Mouse (Mus musculus) kidney, postnatal 4 days (tissue): ENCODE measurements around the gene Gpr22.
A peak's percentile ranks its signal among the peaks of the same experiment; 100 is the strongest.

ENCODE experiments used
- DNase-seq, 2 experiments: peaks; one replicate each; pipeline ENCODE4 v3.0.0; 2021; ENCODE audit warnings: mixed read lengths in 2 of 2

Gpr22 gene

GRCm38 (mm10) chr12:31713600-31713999 is at the start of gene Gpr22:
Gene Gpr22, minus strand, starts transcription at chr12:31713947.
- DNase-seq = no peak

DNA sequence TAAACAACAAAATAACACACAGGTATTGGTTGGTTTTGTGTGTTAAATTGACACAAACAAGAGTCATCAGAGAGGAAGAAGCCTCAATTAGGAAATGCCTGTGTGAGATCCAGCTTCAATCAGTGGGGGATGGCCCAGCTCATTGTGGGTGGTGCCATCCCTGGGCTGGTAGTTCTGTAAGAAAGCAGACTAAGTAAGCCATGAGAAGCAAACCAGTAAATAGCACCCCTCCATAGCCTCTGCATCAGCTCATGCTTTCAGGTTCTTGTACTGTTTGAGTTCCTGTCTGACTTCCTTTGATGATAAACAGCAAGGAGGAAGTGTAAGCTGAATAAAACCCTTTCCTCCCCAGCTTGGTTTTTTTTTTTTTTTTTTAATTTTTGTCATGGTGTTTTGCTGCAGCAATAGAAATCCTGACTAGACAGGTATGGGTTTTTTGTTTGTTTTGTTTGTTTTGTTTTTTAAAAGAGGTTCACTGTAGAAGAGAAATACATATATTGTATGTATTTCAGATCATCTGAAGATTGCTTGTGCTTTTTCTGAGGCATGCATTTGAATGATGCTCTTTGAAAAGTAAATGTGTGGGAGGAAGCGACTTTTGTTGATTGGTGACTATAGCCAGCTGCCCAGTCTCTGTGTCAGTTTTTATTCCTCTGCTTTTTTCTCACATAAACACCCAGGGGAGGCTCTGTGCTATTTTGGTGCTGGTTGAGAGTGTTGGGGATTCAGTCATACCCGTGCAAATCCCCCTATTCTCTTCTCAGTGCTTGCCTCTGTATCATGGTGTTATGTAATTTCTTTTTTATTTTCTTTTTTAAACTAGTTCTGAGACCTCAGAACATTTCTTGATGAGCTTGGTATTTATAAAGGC is 42.4 kb upstream of the Gpr22 start:
- DNase-seq = no peak

- DNase-seq = no peak
Measured at GRCm38 (mm10) chr12:31754465-31754864, 40.7 kb upstream of the Gpr22 start.

GRCm38 (mm10) chr12:31749846-31750245 is 36.1 kb upstream of the Gpr22 start:
- no peak for DNase-seq

GRCm38 (mm10) chr12:31747301-31747700 is 33.6 kb upstream of the Gpr22 start:
- DNase-seq = no peak

GRCm38 (mm10) chr12:31734616-31735015 is 20.9 kb upstream of the Gpr22 start:
- no peak for DNase-seq

DNA sequence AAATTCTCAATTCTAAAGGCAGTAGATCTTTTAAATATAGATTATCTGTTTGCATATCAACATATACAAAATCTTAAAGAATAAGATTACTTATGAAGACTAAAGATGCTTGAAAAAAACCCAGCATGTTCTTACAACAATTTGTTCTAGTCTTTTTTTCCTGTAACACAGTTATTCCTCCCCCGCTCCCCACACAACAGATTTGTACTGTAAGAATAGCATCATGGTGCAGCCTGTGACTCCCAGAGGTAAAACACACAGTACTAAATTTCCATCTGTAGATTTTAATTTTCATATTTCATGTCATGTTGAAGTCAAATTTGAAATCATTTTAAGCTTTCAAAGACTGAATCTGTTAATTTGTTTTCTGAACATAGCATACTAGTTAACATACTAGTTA is 16.4 kb upstream of the Gpr22 start:
- no peak for DNase-seq

- no peak for DNase-seq
Measured at GRCm38 (mm10) chr12:31726707-31727106, 13.0 kb upstream of the Gpr22 start.

- no peak for DNase-seq
Measured at GRCm38 (mm10) chr12:31725511-31726275, 11.9 kb upstream of the Gpr22 start.

GRCm38 (mm10) chr12:31724576-31724975 is 10.8 kb upstream of the Gpr22 start:
- DNase-seq = no peak

- DNase-seq = peak; percentile 22 to 34
Measured at GRCm38 (mm10) chr12:31719586-31720275, 6.0 kb upstream of the Gpr22 start.

GRCm38 (mm10) chr12:31714070-31714469 is 323 bp upstream of the Gpr22 start:
- no peak for DNase-seq

DNA sequence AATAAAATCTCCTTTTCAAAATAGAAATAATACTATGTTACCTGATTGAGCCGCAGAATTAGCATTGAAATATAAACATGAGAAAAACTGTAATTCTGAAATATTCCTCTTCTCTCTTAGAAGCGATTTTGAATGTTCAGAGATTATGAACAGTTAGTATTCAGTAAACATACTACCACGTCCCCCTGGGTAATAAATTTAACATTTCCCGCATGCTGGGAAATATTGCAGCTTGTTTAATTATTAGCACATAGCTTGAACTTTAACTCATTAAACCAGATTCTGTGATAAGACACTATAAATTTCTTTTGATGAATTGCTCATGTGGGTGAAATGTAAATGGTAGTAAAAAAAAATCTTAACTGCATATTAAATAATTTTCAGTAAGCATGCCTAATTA is 1.0 kb downstream of the Gpr22 start:
- DNase-seq = no peak

DNA sequence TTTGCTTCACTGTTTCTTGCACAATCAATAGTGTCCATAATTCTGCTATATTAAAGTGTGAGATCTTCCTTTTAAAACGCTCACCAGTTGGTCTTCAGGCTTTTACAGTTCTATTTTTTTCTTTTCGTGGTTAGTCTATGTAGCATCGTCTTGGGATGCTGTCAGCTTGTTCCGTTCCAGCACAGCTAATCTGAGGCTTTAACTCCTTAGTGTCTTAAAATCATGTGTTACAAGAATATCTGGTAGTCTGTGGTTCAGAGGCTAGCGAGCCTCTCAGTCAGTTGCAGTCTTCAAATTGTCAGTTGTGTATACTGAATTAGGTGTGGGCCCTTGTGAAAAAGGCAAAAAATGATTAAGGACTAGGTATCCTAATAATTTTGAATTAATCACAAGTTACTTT is 1.5 kb downstream of the Gpr22 start:
- no peak for DNase-seq

DNA sequence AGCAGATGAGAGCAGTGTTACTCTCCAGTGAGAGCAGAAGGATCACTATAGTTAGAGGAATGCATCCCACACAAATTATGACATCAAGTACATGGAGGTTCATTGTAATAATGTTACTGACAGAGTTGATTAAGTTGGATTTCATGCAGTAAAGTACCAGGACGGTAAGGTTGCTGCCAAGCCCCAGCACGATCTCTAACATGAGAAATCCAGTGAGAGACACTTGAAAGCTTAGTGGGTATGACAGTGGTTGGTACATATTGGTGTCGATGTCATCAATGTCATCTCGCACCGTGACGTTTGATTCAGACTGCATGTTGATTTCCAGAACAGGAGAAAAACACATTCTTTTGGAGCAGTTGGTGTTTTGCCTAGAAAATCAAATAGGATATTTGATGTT is 4.1 kb downstream of the Gpr22 start:
- DNase-seq = no peak

DNA sequence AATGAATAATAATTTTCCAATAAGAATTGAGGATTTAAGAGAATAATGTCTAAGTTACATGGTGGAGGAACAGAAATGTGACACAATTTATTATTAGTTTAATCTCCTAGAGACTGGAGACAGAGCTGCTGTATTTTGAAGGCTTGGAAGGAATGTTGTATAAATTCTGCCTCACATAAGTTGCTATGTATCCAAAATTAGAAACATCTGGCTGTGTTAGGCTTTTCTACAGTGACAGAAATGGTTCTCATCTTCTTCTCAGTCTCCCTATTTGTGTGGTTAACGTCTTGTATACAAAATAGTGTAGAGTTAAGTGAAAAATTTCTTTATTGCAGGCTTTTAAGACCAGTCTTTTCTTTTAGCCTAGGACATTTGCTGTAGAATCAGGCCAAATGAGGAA is 6.2 kb downstream of the Gpr22 start:
- no peak for DNase-seq

DNA sequence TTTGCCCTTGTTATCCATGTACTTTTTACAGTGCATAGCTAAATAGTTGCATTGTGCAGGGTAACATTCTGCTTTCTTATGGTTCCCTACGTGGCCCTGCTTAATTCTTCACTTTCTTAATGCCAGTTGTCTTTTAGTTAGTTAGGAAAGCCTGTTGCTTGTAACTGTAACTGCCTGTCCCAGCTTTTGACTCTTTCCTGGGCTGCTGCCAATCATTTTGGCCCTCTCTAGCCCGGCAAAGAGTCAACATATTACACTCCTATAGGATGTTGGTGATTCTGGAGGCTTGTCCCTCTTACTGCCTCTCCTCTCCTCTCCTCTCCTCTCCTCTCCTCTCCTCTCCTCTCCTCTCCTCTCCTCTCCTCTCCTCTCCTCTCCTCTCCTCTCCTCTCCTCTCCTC is 7.6 kb downstream of the Gpr22 start:
- no peak for DNase-seq

GRCm38 (mm10) chr12:31703904-31704303 is 9.8 kb downstream of the Gpr22 start:
- no peak for DNase-seq

- no peak for DNase-seq
Measured at GRCm38 (mm10) chr12:31701411-31701810, 12.3 kb downstream of the Gpr22 start.

DNA sequence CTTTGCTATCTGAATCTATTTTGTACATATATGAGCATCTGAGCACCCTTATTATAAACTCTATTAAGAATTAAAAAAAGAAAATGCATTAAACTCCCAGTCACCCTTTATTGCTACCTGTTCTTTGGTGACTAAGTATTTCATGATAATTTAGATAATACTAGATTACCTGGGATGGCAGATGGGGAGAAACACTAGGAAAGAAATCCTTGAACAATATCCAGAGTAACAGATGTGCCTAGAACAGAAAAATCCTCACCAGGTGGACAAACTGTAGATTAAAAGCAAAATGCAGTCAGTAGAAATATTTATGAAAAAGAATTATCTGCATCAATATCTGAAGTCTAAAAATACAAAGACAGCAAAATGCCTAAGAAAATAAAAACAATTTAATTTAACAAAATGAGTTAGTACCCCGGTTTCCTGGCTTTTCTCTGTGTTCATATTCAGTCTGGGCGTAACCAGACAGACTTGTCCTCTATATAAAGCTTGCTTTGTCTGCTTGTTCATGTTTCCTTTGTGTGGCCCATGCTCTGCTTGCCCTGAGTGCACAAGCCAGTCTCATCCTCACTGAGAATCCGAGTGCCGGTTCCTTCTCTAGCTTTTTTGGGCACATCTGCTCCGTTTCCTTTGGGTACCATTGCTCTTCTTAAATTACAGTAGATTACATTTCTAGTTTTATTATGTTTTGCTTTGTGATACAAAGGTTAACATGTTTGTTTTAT is 13.0 kb downstream of the Gpr22 start:
- DNase-seq = no peak

DNA sequence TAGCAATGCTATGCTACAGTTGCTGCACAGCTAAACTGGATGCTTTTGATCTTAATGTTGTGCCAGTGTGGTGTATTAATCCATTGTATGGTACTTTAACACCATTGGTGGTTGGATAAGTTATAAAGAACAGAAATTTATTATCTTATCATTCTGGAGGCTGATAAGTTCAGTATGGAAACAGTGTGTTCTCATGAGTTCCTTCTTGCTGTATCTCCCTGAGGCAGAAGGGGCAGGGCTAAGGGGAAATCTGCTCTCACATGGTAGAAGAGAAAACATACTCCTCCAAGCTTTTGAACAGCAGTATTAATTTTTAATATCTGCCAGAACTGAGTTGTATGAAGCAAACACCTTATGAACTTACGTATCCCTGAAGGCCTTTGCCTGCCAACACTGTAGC is 20.5 kb downstream of the Gpr22 start:
- no peak for DNase-seq

GRCm38 (mm10) chr12:31686679-31687078 is 27.1 kb downstream of the Gpr22 start:
- DNase-seq = no peak

DNA sequence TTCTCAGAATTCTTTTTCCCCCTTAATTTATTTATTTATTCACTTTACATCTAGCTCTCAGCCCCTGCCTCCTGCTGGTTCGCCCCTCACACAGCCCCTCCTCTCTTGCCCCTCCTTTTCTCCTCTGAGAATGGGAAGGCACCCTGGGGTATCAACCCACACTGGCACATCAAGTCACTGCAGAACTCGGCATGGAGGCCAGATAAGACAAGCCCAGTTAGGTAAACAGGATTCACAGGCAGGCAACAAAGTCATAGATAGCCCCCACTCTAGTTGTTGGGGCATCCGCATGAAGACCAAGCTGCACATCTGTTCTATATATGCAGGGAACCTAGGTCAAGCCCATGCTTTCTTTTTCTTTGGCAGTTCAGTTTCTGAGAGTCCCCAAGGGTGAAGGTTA is 46.6 kb downstream of the Gpr22 start:
- DNase-seq = no peak
